Mouse (Mus musculus) kidney, adult 2 months (tissue): ENCODE measurements around the gene Usf1. TPM values are rescaled to one million over a fixed set of nuclear protein-coding genes. Genes with fewer than 3 reads are reported as not detected.

Experiments
- DNase-seq: peaks from one replicate; pipeline ENCODE4 v3.0.0; 2021
- H3K27ac ChIP-seq: fragments of 200-500 bp; 2 replicates; pipeline ENCODE4 v1.5.1; 2012; ENCODE audit warnings: low read depth, low read length, control low read depth, inconsistent platforms; ENCODE audit not compliant: insufficient read depth
- H3K27me3 ChIP-seq: fragments of 200-500 bp; replicated peaks from 2 replicates; pipeline ENCODE4 v1.6.1; 2012; ENCODE audit warnings: mild to moderate bottlenecking, moderate library complexity, low read length, inconsistent platforms; ENCODE audit not compliant: control insufficient read depth, insufficient read depth
- H3K36me3 ChIP-seq: fragments of 200-500 bp; 2 replicates; pipeline ENCODE4 v1.6.1; 2012; ENCODE audit warnings: mild to moderate bottlenecking, moderate library complexity, low read length, inconsistent platforms; ENCODE audit not compliant: control insufficient read depth, insufficient read depth
- H3K4me1 ChIP-seq: fragments of 200-500 bp; 2 replicates; pipeline ENCODE4 v1.6.1; 2011; ENCODE audit warnings: low read length; ENCODE audit not compliant: control insufficient read depth, insufficient read depth
- H3K4me3 ChIP-seq: fragments of 200-500 bp; 2 replicates; pipeline ENCODE4 v1.5.1; 2011; ENCODE audit warnings: mild to moderate bottlenecking, low read depth, low read length, control low read depth; ENCODE audit not compliant: insufficient read depth
- CTCF ChIP-seq: fragments of 200-500 bp; conservative IDR thresholded peaks from 2 replicates; pipeline ENCODE4 v1.5.1; 2011; ENCODE audit warnings: low read depth, mild to moderate bottlenecking, control low read depth, low read length, moderate library complexity, mixed read lengths; ENCODE audit not compliant: insufficient read depth, insufficient read length
- POLR2A ChIP-seq: fragments of 200-500 bp; IDR thresholded peaks from one replicate; pipeline ENCODE4 v1.6.1; 2011; ENCODE audit warnings: low read depth, low read length, control low read depth
- WGBS: fragments of 180-500 bp; shearing (Covaris S2); methylation state at CpG from one replicate; pipeline ENCODE4 v1.1.7; 2018; 5-methylcytosine and 5-hydroxymethylcytosine counted together
- polyA plus RNA-seq: library from polyadenylated mRNA; depleted of rRNA; stranded (reverse); fragments of >200 nt; gene quantifications from 2 replicates; pipeline ENCODE4 v1.2.3, GENCODE M21; 2012

Gene Usf1
- polyA plus RNA-seq, 1 experiment: 59.0 TPM

GRCm38 (mm10) chr1:171440025-171440725 lies 29.1 kb downstream of the Usf1 start:
- Histone ChIP-seq H3K27ac (peak overlapping the region; percentile 92), H3K27me3 (no peaks in the 10 kb centered on the region), H3K4me1 (peaks cover 28% of the 10 kb centered on the region), H3K4me3 (peak overlapping the region; percentile 8; the same call in 1 of the 2 replicates), H3K36me3 (no peaks in the 10 kb centered on the region)
- TF ChIP-seq POLR2A (no peak), CTCF (no peak)
- 4% methylated on average over 9 of the region's 9 CpGs for WGBS
- peak; percentile 94 for DNase-seq

- Histone ChIP-seq H3K4me3 (peak overlapping the region; percentile 18; the same call in 1 of the 2 replicates), H3K36me3 (no peaks in the 10 kb centered on the region), H3K27me3 (no peaks in the 10 kb centered on the region), H3K27ac (peak overlapping the region; percentile 92), H3K4me1 (peaks cover 23% of the 10 kb centered on the region)
- TF ChIP-seq CTCF (no peak), POLR2A (no peak)
- WGBS: 33% methylated on average over 7 of the region's 7 CpGs
- DNase-seq: peak; percentile 70
Observed at GRCm38 (mm10) chr1:171441466-171442412, 30.6 kb downstream of the Usf1 start.

- peak; percentile 70 for DNase-seq
- no peaks in the 10 kb centered on the region for H3K27me3 ChIP-seq
- H3K36me3 ChIP-seq: no peaks in the 10 kb centered on the region
- WGBS: 41% methylated on average over 8 of the region's 8 CpGs
- peak overlapping the region; percentile 92 for H3K27ac ChIP-seq
- peaks cover 23% of the 10 kb centered on the region for H3K4me1 ChIP-seq
- peak overlapping the region; percentile 18; the same call in 1 of the 2 replicates for H3K4me3 ChIP-seq
- no peak for TF ChIP-seq POLR2A
- no peak for TF ChIP-seq CTCF
Observed at GRCm38 (mm10) chr1:171442413-171442760, 31.3 kb downstream of the Usf1 start.

DNA sequence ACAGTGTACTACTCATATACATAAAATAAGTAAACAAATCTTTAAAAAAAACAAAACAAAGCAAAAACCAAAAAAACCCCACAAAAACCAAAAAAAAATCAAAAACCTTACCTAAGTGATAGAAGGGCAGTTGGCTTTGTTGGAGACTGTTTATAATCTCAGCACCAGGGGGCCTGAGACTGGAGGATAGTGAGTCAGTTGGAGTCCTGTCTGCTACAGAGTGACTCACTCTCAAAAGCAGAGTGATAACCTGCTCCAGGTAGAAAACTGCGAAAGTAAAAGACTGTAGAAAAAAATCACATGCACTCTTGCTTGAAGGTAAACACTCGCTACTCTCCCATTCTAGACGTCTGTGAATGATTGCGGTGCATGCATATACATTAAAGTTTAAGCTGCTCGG lies 33.9 kb downstream of the Usf1 start:
- DNase-seq: no peak
- no peak for TF ChIP-seq CTCF
- TF ChIP-seq POLR2A: no peak
- peaks cover 23% of the 10 kb centered on the region for H3K4me1 ChIP-seq
- H3K27me3 ChIP-seq: no peaks in the 10 kb centered on the region
- H3K4me3 ChIP-seq: no peak overlapping the region
- H3K27ac ChIP-seq: no peak overlapping the region
- WGBS: 74% methylated on average over 5 of the region's 5 CpGs
- no peaks in the 10 kb centered on the region for H3K36me3 ChIP-seq

DNA sequence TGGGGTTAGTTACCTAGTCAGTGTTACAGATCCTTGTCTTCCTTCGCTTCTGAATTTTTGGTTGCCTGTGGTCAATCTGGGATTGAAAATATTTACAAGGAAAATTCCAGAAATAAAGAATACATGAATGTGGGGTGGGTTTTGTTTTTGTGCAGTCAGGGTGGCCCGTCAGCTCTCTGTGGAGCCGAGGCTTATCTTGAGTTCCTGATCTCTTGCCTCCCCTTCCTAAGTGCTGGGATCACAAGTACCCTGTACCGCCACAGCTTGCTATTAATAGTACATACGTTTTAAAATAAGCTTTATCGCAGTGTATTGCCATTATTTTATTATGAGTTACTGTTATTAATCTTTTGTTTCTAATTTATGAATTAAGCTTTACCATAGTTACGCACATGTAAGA lies 35.7 kb downstream of the Usf1 start:
- H3K4me1 ChIP-seq: peaks cover 9% of the 10 kb centered on the region
- no peak overlapping the region for H3K27ac ChIP-seq
- H3K36me3 ChIP-seq: no peaks in the 10 kb centered on the region
- H3K4me3 ChIP-seq: no peak overlapping the region
- WGBS: 50% methylated on average over 7 of the region's 7 CpGs
- TF ChIP-seq POLR2A (no peak), CTCF (no peak)
- no peaks in the 10 kb centered on the region for H3K27me3 ChIP-seq
- no peak for DNase-seq

DNA sequence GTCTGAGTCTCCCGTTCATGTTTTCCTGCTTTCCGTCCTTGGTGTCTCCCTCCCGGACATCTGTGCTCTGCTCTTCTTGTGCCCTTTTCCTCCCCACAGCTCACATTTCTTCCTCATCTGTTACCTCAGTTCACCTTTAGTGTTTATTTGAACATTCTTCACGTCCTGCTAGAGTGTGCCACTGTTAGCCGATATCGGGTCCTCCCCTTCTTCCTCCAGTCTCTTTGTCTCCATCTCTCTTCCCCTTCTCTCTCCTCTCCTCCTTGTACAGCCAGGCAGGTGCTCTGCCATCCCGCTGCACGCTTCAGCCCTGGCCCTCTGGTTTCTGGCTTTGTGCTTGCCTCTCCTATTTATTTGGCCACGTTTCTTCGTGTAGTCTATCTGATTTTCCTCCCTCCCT lies 36.6 kb downstream of the Usf1 start:
- Histone ChIP-seq H3K4me3 (peak overlapping the region; percentile 10; the same call in 1 of the 2 replicates), H3K4me1 (peaks cover 6% of the 10 kb centered on the region), H3K36me3 (no peaks in the 10 kb centered on the region), H3K27me3 (no peaks in the 10 kb centered on the region), H3K27ac (peak overlapping the region; percentile 0; the same call in 1 of the 2 replicates)
- DNase-seq: no peak
- TF ChIP-seq CTCF: no peak
- no peak for TF ChIP-seq POLR2A
- 18% methylated on average over 10 of the region's 10 CpGs for WGBS

DNA sequence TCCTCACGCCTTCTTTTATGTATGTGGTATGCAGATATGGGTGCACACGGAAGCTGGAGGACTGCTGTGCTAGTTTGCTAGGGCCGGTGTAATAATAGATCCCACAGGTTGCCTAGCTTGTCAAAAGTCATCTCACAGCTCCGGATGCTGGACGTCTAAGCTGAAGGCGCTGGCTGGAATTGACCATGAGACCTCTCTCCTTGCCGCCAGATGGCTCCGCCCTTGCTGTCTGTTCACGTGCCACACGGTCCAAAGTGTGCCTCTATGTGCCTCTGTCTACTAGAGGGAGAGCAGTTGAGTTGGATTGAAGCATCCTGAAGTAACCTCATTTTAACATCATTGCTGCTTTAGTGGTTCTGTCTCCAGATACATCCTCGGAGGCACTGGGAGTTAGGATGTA lies 38.9 kb downstream of the Usf1 start:
- TF ChIP-seq CTCF (no peak), POLR2A (no peak)
- Histone ChIP-seq H3K27me3 (no peaks in the 10 kb centered on the region), H3K4me3 (no peak overlapping the region), H3K27ac (no peak overlapping the region), H3K4me1 (peaks cover 6% of the 10 kb centered on the region), H3K36me3 (no peaks in the 10 kb centered on the region)
- peak; percentile 59 for DNase-seq
- 56% methylated on average over 11 of the region's 11 CpGs for WGBS
